Mouse (Mus musculus) left cerebral cortex, adult 18-20 months (tissue): ENCODE measurements around the gene Nxf2. TPM values are rescaled to one million over a fixed set of nuclear protein-coding genes. Genes with fewer than 3 reads are reported as not detected.

Source experiments
- total RNA-seq, 2 experiments: library from RNA; stranded (reverse); gene quantifications; 2 replicates each; pipeline ENCODE4 v1.2.3; 2021

Gene Nxf2
- total RNA-seq, 2 experiments from 2014 or later = not detected

Other genes starting within 250 kb of the Nxf2 start
- 10 to 100 TPM; 69.4 to 76.9 TPM for gene Armcx1, start 246.8 kb downstream of the Nxf2 start, total RNA-seq
- 1 to 10 TPM; 5.9 to 7.3 TPM for gene Armcx6, start 213.3 kb downstream of the Nxf2 start, total RNA-seq
- 10 to 100 TPM; 70.4 to 79.8 TPM for gene Armcx3, start 208.2 kb downstream of the Nxf2 start, total RNA-seq
- 10 to 100 TPM; 87.5 to 94.1 TPM for gene Armcx2, start 155.5 kb downstream of the Nxf2 start, total RNA-seq
- 10 to 100 TPM; 10.3 to 12.5 TPM for gene Zmat1, start 44.5 kb upstream of the Nxf2 start, total RNA-seq
- not detected for gene Gm15023, start 212.9 kb upstream of the Nxf2 start, total RNA-seq
- 100 to 1,000 TPM; 102 to 126 TPM for gene Tceal6, start 245.9 kb upstream of the Nxf2 start, total RNA-seq